Mouse (Mus musculus) heart, postnatal 10 days (tissue): ENCODE results near the gene Clk2. TPM values are rescaled to one million over a fixed set of nuclear protein-coding genes. Genes with fewer than 3 reads are reported as not detected.

Experiments
- DNase-seq, 2 experiments: peaks; one replicate each; pipeline ENCODE4 v3.0.0; 2021
- intact Hi-C: fragments of 180-260 bp; cut with DNase I; formaldehyde crosslinking; loops from one replicate; pipeline ENCODE4 v1.15.1; 2025
- total RNA-seq, 2 experiments: library from RNA; stranded (reverse); gene quantifications; 2 replicates each; pipeline ENCODE4 v1.2.3; 2021

Gene Clk2
- 10 to 100 TPM; 26.6 to 26.7 TPM for total RNA-seq

DNA sequence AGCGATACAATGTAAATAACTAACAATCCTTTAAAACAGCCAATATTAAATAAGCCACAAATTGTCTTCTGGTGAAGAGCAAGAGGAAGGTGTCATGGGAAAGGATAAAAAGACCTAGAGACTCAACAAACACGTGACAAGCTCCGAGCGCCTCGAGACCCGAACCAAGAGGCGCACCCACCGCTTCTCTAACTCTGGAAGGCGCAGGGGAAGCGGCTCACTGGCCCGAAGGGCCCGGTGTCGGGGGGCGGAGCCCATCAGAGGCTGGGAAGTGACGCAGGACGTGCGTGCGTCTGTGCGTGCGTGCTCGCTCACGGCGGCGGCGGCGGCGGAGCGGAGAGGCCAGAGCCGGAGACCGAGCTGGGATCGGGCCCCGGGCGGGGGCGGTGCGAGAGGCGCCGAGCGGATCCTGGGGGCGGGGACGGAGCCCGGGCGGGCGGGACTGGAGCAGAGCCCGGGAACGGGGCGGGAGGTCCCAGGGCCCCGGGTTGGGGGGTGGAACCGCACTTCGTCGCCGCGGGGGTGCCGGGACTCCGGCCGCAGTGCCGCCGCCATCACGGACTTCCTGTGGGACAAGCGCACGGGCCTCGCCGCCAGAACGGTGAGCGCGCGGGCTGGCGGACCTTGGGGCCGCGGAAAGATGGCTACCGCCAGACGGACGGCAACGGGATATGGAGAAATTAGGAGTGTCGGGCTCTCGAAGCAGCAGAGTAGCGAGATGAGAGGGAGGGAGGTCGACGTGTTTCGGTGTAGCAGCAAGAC is at the start of gene Clk2:
TSS of gene Clk2 (plus strand) at position 290 of the 762 bp plus-strand sequence.
- DNase-seq: peak; percentile 96
- intact Hi-C loops: no loop called here

DNA sequence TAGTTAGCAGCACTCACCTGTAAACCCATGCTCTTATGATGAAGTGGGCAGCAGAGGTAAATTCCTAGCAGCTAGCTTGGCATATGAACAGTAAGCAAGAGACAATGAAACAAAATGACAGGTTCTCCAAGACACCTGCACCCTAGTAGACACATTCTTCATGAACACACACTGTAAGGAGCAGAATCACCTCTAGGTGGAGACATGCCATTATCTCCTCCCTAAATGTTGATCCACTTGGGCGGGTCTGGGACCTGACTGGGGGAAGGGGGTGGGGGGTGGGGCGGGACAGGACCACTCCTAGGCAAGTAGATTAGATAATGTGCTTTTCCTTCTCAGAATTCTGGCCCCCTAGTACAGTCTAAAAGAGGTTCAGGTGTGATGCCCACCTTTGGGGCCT is 49.1 kb upstream of the Clk2 start:
- intact Hi-C loops: loop anchor here (1.0 to 2.0 kb wide), 2 partner anchors 43 to 101 kb away; no protein-coding TSS in a partner anchor
- peak; percentile 31 to 43 for DNase-seq

DNA sequence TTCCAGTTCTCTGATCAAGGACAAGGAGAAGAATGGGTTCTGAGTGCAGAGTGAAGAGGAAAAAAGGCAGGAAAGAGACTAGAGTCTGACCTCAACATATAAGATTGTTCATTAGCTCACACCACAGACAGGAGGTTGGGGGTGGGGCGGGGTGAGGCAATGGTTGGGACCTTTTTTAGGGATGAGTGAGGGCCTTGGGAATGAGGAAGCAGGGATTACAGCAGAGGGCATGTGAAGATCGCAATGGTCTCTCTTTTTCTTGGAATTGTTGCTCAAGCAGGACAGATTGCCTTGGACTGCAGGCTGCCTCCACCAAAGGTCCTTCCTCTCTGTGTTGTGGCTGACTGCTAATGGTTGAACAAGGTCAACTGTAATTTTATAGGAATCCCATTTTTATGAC is 41.3 kb upstream of the Clk2 start:
- intact Hi-C loops: no loop called here
- peak; percentile 61 to 67 for DNase-seq

DNA sequence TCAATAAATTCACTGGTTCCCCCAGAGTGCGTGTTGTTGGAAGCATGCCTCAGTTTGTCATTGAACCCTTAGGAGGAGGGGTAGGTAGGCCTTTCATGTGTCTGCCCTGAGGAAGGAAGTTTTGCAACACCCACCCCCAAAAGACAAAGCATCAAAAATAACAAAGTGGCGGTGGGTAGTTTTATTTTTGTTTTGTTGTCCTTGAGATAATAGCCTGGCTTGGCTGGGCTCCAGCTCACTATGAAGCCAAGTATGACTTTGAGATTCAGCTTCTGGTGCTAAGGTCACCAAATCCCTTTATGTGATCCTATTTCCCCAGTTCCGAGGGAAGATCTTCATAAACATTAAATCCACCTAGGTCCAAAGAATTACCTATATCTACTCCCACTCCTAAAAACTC is 40.4 kb upstream of the Clk2 start:
- intact Hi-C loops: no loop called here
- peak; percentile 55 to 64 for DNase-seq

DNA sequence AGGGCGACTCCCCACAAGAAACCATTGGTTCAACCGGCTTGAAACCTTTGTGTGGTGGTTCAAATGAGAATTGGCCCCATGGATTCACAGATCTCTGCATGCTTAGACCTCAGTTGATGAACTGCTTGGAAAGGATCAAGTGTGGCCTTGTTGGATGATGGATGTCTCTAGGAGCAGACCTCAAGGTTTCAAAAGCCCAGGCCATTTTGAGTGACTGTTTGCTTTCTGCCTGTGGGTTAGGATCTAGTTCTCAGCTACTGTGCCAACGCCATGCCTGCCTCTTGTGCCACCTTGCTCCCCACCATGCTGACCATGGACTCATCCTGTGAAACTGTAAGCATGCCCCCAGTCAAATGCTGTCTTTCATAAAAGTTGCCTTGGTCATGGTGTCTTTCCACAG is 38.6 kb upstream of the Clk2 start:
- DNase-seq: no peak
- intact Hi-C loops: no loop called here

DNA sequence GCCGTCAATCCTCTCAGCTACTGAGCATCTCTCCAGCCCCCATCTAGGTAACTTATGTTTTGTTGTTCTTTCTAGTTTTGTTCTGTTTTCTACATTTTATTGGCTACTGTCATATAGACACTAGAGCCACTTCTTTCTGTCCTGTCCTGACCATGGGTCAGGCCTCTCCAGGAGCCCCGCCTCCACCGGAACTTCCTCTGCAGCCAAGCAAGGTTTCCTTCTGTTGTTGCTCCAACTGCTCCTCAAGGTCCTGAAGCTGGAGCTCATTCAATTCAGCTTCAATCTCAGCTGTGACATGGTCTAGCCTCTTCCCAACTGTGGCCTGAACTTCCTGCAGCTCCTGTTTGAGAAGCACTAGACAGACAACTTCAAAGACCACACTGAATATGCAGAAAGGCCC is 34.7 kb upstream of the Clk2 start:
- DNase-seq: no peak
- intact Hi-C loops: no loop called here

DNA sequence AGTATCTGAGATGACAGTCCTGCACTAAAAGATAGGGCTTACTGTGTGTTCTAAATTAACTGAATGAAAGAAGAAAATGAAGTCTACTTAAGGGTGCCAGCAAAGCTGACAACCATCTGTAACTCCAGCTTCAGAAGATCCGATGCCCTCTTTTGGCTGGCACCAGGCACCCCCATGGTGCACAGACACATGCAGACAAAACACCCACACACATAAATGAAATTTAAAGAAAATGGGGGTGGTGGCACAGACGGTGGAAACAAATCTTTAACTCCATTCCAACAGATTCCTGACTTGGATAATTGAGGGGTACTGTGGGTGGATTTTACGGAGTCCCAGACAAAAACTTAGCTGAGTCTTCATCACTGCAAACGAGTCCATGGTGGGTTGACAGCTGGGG is 32.8 kb upstream of the Clk2 start:
- no peak for DNase-seq

DNA sequence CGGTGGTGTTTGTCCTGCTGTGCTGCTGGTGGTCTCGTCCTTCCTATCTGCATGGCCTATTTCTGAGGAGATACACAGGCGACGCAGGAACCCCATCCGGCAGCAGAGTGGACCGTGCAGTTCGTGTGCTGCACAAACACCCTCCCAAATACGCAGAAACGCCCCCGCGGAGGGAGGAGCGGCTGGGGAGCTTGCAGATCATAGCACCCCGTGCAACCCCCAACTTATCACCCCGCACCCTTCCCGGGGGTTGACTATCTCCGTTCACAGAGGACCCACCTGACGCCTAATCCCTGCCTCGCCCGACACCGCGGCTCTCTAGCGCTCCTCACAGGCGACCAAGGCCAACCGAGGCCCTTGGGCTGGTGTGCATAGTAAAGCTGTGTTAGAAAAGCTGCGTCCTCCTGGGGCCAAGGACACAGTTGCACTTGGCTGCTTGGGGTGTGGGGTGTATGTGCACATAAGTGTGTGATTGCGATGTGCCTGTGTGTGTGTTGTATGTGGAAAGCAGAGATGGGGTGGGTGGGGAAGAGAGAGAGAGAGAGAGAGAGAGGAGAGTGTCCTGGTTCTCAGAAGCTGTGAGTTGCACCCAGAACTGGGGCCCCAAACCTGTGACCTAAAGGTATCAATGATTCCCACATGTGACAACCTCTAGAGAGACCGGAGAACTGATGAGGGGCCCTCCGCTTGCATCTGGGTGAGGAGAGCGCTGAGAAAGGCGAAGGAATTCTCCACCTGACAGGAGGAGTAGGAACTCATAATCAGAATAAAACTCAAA is 32.1 kb upstream of the Clk2 start:
- intact Hi-C loops: no loop called here
- peak; percentile 35 to 47 for DNase-seq

More for the DNA sequence above, 32.8 kb upstream of the Clk2 start:
- intact Hi-C loops: no loop called here

DNA sequence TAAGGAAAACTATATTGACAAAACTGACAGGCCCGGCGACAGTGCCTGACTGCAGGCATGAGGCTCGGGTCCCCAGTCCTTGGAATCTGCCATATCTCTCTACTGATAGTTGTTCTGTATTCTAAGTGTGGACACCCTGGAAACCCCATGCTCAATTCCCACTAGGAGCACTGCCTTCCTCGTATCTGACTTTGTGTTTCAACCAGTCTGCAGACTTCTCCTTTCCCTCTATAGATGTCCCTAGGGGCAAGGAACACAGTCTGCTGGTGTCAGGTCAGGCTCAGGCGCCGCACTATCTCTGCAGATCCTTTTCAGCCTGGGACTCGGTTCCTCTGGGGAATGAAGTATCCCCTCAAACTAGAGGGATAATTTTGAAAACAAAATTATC is 31.5 kb upstream of the Clk2 start:
- intact Hi-C loops: no loop called here
- no peak for DNase-seq

DNA sequence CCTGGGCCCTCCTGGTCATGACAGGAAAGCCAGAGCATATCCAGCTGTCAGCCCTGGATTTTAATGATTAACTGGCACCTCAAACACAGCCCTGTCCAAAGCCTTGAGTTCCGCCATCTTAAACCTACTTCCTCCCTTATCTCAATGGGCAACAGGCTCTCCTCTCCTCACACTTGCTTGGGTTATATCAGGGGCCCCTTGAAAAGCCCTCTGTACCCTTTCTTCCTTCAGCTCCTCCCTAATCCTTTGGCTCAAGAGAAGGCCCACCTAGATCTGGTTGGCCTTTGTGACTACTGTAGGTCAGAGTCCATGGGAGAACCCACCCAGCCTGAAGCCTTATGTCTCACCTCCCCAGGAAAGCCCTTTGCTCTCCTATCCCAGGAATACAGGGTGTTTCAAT is 30.8 kb upstream of the Clk2 start:
- intact Hi-C loops: no loop called here
- no peak for DNase-seq

DNA sequence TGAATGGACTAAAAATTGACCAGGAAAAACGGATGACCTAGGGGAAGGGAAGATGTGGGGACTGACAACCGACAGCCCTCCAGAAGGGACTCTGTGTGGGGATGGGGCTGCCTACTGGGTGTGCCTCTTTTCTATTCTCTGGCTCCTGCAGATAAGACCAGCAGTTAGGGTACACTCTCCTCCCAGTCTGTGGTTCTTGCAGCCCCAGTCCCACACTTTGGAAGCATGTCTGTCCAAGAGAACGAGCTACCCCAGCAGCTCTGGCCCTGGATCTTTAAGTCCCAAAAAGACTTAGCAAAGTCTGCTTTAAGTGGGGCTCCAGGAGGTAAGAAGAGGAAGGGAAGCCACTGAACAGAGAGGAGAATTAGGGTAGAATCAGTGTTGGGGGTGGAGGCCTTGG is 28.6 kb upstream of the Clk2 start, which contains the start of gene Pklr:
TSS of gene Pklr (plus strand) at position 185 of the 400 bp plus-strand sequence.
- DNase-seq: no peak
- intact Hi-C loops: no loop called here

DNA sequence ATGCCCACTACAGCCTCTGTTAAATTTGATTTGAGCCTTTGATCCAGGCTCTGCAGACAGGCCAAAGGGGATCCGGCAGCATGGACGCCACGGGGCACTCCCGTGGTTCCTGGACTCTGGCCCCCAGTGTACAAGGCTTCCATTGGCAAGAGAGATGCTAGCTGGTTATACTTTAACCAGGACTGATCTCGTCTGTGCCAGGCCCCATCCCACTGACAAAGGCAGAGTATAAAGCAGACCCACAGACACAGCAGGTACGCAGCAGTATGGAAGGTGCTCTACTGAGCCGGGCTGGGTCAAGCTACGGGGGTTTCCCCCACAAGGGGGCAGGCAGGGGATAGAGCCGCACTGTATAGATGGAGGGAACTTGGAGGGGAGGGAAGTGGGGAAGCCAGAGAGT is 28.2 kb upstream of the Clk2 start:
- intact Hi-C loops: no loop called here
- no peak for DNase-seq

DNA sequence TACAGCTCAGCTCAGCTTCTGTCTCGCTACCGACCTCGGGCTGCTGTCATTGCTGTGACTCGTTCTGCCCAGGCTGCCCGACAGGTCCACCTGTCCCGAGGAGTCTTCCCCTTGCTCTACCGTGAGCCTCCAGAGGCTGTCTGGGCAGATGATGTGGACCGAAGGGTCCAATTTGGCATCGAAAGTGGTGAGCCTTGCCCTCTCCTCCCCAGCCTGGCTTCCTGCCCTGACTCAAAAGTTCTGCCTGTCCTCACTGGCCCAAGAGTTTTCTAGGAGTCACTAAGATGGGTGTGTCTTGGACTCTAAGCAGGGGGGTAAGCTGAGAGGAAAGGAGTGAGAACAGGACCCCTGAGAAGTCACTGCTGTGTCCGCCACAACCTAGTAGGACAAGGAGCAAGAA is 19.8 kb upstream of the Clk2 start:
- no peak for DNase-seq
- intact Hi-C loops: no loop called here

DNA sequence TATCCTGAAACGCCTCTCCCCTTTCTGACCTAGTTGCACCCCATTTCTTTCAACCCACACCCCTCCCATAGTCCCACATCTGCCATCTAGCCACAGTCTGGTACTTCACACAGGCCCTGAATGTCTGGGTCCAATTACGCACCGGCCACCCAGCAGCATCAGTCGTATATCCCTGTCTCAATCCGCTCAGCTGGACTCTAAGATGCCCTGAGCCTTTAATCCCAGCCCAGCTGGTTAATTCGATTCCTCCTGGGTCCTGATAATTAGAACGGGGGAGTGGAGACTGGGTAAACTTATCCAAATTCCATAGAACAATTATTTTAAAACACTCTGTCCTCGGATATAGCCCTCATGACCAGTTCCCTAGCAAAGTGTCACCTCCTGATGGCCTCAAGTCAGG is 19.0 kb upstream of the Clk2 start:
- intact Hi-C loops: no loop called here
- no peak for DNase-seq

DNA sequence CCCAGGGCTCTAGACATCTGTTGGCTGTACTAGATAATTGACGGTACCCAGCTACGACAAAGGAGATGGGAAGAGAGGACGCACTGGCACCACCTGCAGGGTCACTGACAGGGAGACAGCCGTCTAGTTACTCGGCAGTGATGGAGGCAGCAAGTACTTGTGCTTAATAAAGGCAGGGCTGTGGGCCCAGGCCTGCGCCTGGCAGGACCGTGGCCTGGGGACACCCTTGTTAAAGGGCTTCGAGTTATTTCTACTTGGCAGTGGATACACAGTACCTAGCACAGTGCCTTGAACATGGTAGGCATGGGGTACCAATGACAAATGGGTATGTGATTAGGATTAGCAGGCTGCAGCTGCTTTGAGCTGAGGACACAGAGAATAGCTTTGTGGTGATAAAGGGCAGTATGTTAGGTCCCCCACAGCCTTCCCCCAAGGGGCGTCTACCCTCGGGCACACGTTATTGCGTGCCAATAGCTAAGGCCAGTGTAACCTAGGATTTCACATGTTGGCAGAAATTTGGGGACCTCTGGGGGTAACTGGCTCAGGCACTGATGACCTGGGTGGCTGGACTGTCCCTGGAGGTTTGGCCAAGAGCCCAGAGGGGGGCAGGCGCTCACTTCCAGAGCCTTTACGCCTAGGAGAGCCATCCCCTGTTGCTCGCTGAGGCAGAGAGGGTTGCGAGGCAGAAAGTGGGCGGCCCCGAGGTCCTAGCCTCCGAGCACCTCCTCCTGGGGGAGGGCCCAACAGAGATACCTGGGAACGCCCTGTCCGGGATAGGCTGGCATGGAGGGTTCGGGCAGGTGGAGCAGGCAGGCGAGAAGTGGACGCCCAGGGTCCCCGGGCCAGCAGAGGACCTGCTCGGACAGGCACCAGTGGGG is 17.3 kb upstream of the Clk2 start:
- intact Hi-C loops: no loop called here
- no peak for DNase-seq

DNA sequence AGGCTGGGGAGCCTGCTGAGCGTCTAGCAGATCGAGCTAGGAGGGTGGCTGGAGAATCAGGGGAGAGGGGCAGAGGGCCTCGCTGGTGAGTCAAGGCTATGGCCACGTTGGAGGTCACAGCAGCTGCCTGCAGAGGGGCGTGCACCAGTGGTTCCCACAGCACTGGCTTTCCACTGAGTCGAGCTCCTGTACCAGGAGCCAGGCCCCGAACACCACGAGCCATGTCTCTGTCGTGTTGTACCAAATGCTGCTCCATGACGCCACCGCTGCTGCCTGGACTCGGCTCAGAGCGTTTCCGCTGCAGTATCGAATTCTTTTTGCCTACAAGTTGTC is 16.6 kb upstream of the Clk2 start:
- DNase-seq: no peak
- intact Hi-C loops: no loop called here

DNA sequence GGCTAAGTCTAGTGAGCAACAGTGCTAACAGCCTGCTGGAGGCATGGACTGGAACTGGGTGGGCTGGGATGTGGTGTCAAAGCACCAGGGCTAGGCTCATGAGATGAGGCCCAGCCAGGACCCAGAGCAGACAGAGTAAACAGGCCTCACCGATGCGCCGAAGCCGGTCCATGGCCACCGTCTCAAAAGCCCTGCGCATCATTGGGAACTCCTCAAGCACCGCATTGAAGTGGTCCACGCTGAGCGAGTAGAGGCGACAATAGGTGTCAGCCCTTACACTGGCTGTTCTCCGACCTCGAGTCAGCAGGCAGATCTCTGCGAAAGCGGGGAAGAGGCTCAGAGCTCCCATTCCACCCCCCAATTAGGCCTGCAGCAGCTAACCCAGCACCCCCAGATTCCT is 16.0 kb upstream of the Clk2 start:
- DNase-seq: no peak
- intact Hi-C loops: no loop called here

DNA sequence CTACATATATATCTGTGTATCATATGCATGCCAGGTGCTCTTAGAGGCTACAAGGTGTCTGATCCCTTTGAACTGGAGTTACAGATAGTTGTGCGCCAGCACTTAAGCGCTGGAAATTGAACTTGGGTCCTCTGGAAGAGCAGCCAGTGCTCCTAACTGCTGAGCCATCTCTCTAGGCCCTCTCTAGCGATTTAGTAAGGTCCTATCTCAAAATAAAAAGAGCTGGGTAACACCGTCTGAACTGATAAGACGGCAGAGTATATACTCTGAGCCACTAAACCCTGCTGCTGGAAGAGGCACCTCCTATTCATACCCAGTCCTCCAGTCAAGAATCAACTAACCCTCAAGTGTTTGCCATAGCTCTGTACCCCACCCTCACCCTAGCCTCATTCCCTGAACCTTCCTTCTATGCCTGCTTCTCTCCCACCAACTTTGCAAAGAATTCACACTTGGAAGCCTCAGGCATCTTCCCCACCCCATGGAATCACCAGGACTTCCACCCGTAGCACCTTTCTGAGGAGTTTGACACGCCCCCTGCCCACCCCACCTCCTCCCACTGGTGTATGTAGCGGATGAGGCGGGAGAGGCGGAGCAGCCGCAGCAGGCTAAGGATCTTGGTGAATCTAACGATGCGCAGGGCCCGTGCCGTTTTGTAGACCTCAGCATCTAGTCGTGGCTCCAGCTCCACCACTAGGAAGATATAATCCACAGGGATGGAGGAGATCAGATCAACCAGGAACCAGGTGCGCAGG is 12.3 kb upstream of the Clk2 start:
- DNase-seq: no peak
- intact Hi-C loops: no loop called here

DNA sequence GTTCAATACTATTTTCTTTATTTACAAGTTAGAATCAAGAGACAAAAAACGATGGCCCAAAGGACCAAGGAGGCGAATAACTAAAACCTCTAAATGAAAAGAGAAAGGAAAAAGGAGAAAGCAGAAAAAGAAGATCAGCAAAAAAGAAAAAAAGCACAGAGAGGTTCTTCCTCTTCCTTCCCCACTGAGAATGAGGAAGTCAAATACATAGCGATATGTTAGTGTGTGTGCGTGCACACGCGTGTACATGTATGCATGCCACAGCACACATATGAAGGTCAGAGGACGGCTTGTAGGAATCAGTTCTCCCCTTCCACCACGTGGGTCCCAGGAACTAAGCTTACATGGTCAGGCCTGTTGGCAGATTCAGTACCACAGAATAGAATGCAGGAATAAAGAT is 7.6 kb upstream of the Clk2 start:
- intact Hi-C loops: loop anchor here (5.0 kb wide), 1 partner anchor 65 kb away; the partner anchor contains the start of gene Rusc1
- no peak for DNase-seq

DNA sequence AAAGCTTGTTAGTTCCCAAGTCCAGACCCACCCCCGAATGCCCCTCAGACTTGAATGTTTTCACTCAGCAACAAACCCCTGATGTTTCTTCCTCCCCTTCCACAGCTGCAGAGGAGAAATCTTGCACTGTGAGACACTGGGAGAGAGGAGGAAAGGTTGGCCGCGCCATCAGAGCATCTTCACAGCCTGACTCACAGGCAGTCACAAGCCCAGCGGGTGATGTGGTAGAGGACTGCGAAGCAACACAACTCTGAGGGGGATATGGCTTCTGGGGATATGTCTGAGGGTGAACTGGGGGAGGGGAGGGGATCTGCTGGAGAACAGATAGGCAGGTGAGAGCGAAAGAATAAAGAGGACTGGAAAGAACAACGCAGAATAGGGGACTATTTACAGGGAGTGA is 5.9 kb upstream of the Clk2 start:
- DNase-seq: no peak
- intact Hi-C loops: loop anchor here (2.0 to 5.0 kb wide), 2 partner anchors 44 to 66 kb away; partner anchors contain the start of gene Rusc1
